Mouse (Mus musculus) monocyte, adult 5-6 weeks (primary cell): ENCODE results near the gene Arel1. TPM values are rescaled to one million over a fixed set of nuclear protein-coding genes. Genes with fewer than 3 reads are reported as not detected.

Experiments used
- ATAC-seq: fragments of 153-309, 156-312 bp; replicated peaks from 2 replicates; pipeline ENCODE4 v1.8.0; 2017; ENCODE audit warnings: mild to moderate bottlenecking; ENCODE audit not compliant: low TSS enrichment, insufficient number of reproducible peaks, severe bottlenecking, poor library complexity, low FRiP score
- total RNA-seq: library from RNA; stranded (forward); fragments of 200-1000, 200-491, 200-594 nt; gene quantifications from 3 replicates; pipeline ENCODE4 v1.2.3, GENCODE M21; 2017

Arel1 gene
- total RNA-seq, 1 experiment from 2014 or later, result 42.8 TPM

GRCm38 (mm10) chr12:84875761-84876480 is 94.8 kb downstream of the Arel1 start:
- no peak for ATAC-seq

DNA sequence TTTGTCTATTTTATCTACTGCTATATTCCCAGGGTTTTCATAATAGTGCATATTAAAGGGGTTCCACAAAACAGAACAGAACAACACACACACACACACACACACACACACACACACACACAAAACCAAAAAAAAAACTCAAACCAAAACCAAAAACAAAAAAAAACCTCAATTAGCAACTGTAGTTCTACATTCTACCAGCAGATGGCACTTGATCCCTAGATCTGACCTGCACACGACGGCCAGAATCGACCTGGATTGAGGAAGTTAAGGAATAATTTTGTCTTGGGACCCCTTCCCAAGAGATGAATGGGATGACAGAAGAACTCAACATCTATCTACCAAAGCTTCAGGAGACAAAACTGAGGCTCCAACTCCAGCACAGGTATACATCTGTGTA is 97.3 kb downstream of the Arel1 start:
- no peak for ATAC-seq

GRCm38 (mm10) chr12:84872310-84872709 is 98.4 kb downstream of the Arel1 start:
- no peak for ATAC-seq

Other genes with a start within 250 kb of the Arel1 start
- gene Npc2, start 197.7 kb downstream of the Arel1 start, total RNA-seq, result 69.6 to 85.5 TPM (median 78.1 TPM) in 3 replicates
- gene Isca2, start 197.6 kb downstream of the Arel1 start, total RNA-seq, result 25.3 to 50.1 TPM (median 44.7 TPM) in 3 replicates
- not detected in 3 replicates for gene Ltbp2, start 94.4 kb downstream of the Arel1 start, total RNA-seq
- gene Fcf1, start within 50 bp of the Arel1 start, total RNA-seq, result 101 to 149 TPM (median 133 TPM) in 3 replicates
- gene Ylpm1, start 25.4 kb upstream of the Arel1 start, total RNA-seq, result 22.6 to 86.9 TPM (median 34.8 TPM) in 3 replicates
- gene Prox2, start 139.9 kb upstream of the Arel1 start, total RNA-seq, result 5.0 TPM in 1 of 3 replicates, not detected in the others
- gene Dlst, start 139.9 kb upstream of the Arel1 start, total RNA-seq, result 309 to 346 TPM (median 316 TPM) in 3 replicates
- 0.19 TPM in 1 of 3 replicates, not detected in the others for gene Rps6kl1, start 180.4 kb upstream of the Arel1 start, total RNA-seq
- not detected in 3 replicates for gene Pgf, start 206.9 kb upstream of the Arel1 start, total RNA-seq
- 32.1 to 63.3 TPM (median 55.5 TPM) in 3 replicates for gene Eif2b2, start 248.6 kb upstream of the Arel1 start, total RNA-seq